In genomic region chr12:81683395-81683794, GRCm38 (mm10) we compare ENCODE assay signal across 16 mouse cellular contexts. TPM values are rescaled to one million over a fixed set of nuclear protein-coding genes. Genes with fewer than 3 reads are reported as not detected.
"Had no signal": no experiment of that assay in that cellular context is flagged by ENCODE, and none has a peak within 500 bp of the region (broad histone marks: within the 10 kb centered on the region; RNA-seq: fewer than 3 reads in every experiment).

No protein-coding gene starts in this region.

- ATAC-seq: midbrain, embryonic 13.5 days had no signal

- H3K9me3 ChIP-seq: limb, embryonic 10.5 days; liver, embryonic 15.5 days; midbrain, embryonic 13.5 days; neural tube, embryonic 12.5 days had no signal

- H3K36me3 ChIP-seq: limb, embryonic 10.5 days; liver, embryonic 15.5 days; midbrain, embryonic 13.5 days; neural tube, embryonic 12.5 days had no signal

- H3K4me2 ChIP-seq: liver, embryonic 11.5 days; liver, embryonic 15.5 days; midbrain, embryonic 13.5 days; neural tube, embryonic 12.5 days had no signal

- H3K27me3 ChIP-seq: liver, embryonic 15.5 days; midbrain, embryonic 13.5 days; neural tube, embryonic 12.5 days had no signal

- H3K4me3 ChIP-seq: left cerebral cortex, adult 2 months; limb, embryonic 10.5 days; liver, embryonic 15.5 days; midbrain, embryonic 13.5 days; neural tube, embryonic 12.5 days had no signal

- H3K27ac ChIP-seq: left cerebral cortex, adult 2 months; limb, embryonic 10.5 days; liver, embryonic 15.5 days; macrophage; midbrain, embryonic 13.5 days; neural tube, embryonic 12.5 days had no signal

- DNase-seq: kidney, adult 8-10 months; kidney, postnatal 25 days; lung, adult 2 months; lung, postnatal 10 days; thymus, adult 18-20 months; thymus, postnatal 14 days had no signal

- H3K9ac ChIP-seq: liver, embryonic 15.5 days; midbrain, embryonic 13.5 days; neural tube, embryonic 12.5 days had no signal

- H3K4me1 ChIP-seq: liver, embryonic 15.5 days had no signal

RNA-seq across cellular contexts. Expression of gene Ttc9, which starts 52.3 kb away (rescaled TPM):
- total RNA-seq: megakaryocyte-erythroid progenitor cell, adult 5-6 weeks; monocyte, adult 5-6 weeks; neutrophil, adult 5-6 weeks had no signal
- polyA plus RNA-seq: macrophage had no signal
